Mouse (Mus musculus): ENCODE data around the gene Tspan14. TPM values are rescaled to one million over a fixed set of nuclear protein-coding genes. Genes with fewer than 3 reads are reported as not detected.
A peak's percentile ranks its signal among the peaks of the same experiment; 100 is the strongest.

Tspan14 gene
- total RNA-seq, 2 experiments from 2014 or later: 8.6 to 9.3 TPM

DNA sequence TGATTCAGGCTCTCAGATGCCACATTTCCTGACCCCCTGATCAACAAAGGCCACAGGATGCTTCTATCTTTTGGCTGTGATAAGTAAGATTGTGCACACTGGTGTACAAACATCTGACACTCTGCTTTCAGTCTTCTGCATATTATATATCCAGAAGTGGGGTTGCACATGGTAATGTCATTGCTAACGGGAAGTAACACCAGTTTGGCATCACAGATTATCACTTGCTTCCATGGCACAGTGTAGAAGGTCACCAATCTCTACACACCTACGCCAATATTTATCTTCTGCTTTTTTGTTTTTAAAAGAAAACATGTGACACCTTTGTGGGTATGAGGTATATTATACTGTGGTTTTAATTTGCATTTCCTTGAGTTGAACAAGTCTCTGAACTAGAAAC lies 36.7 kb downstream of the Tspan14 start:
- ATAC-seq (replicated peaks; ENCODE audit: low FRiP score, low TSS enrichment, poor library complexity, severe bottlenecking): no peak

DNA sequence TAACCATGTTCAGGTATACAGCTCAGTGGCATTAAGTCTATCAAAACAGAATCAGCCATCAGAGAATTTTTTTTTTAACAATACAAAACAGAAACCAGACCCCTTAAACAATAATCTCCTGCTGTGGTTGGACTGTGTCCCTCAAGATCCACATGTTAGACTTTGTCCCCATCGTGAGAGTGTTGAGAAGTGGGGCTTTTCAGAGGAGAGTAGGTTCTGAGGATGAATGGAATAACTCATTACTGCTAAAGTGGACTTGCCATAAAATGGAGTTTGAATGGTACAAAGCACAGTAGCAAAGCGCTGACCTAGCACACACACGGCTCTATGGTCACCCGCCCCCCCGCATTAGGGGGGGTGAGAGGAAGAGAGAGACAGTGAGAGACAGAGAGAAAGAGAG lies 37.7 kb downstream of the Tspan14 start:
- ATAC-seq (replicated peaks; ENCODE audit: low FRiP score, low TSS enrichment, poor library complexity, severe bottlenecking): no peak

DNA sequence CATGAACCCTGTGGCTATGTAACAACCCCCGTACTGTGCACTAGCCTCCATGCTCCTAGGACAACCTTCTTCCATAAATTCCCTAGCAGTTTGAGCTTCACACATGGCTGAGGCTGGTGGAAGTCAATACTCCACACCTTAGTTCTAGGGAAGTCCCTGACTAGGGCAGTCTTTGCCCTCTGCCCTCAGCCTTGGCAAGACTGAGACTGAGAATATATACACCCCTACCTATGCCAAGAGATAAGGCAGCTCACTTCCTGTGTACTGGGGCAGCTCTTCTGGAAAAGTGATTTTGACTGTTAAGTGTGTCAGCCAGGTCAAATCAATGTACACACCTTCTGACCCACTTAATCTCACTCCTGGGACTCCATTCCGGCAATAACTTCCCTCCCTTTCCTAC lies 39.6 kb downstream of the Tspan14 start:
- peak; percentile 57 for ATAC-seq (replicated peaks; ENCODE audit: low FRiP score, low TSS enrichment, poor library complexity, severe bottlenecking)

DNA sequence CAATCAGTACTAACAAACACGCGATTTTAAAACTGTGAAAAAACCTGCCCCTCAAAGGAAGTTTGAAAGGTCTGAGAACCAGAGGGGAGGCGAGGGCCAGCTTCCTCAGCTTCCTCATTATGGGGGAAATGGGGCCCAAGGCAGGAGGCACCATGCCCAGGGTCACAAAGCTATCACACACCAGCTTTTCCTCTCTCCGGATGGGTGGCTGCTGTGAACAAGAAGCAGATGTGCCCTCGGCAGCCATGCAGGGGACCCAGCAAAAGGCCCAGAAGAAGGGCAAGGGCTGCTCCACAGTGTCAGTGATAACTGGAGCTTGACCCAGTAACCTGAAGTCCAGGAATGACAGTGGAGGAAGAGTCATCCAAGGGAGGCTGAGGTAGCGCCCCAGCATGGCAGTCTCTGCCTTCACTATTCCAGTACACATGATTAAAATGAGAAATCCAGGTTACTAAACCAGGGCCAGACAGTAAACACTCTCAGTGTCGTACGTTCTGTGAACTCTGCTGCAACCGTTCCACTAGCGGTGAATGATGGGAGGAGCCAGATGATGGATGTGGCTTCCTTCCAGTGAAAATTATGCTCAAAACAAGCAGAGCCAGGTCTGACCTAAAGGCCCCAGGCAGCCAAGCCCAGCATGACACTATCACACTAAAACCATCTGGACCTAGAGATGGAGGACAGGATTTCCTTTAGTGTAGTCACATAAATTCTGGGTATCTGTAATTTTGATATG lies 42.1 kb downstream of the Tspan14 start:
- ATAC-seq (replicated peaks; ENCODE audit: low FRiP score, low TSS enrichment, poor library complexity, severe bottlenecking): peak; percentile 88

DNA sequence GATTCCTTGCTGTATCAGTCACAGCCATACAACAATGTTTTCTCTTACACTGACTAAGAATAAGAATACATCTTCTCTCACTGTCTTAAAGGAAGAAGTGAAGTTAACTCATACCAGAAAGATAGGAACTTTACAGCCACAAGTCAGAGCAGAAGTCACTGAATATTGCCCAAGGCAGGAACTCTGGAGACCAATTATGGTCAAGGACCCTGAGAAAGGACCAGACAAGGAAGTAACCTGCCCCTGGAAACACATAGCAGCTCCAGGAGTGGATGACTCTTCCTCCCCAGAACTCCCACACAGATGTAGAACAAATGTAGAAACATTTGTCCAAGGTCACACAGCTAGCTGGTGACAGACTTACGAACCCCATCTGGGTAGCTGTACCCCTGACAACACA lies 45.4 kb downstream of the Tspan14 start:
- no peak for ATAC-seq (replicated peaks; ENCODE audit: low FRiP score, low TSS enrichment, poor library complexity, severe bottlenecking)

DNA sequence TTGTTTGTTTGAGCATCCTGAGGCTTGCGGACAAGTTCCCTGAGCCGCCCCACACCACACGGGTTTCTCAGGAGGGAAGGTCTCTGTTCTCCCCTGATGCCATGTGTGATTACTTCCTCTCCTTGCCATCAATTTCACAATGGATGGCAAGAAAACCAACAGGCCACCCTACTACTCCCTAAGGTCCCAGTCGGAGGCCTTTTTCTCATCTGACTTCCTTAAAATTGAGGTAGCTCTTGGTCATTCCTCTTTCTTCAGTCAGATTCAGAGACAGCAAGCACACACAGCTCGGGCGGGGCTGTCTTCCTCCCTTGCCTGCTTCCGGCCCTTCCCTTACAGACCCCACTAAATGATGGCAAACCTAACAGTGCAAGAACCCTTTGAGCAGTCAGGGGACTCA lies 47.1 kb downstream of the Tspan14 start:
- ATAC-seq (replicated peaks; ENCODE audit: low FRiP score, low TSS enrichment, poor library complexity, severe bottlenecking): no peak

DNA sequence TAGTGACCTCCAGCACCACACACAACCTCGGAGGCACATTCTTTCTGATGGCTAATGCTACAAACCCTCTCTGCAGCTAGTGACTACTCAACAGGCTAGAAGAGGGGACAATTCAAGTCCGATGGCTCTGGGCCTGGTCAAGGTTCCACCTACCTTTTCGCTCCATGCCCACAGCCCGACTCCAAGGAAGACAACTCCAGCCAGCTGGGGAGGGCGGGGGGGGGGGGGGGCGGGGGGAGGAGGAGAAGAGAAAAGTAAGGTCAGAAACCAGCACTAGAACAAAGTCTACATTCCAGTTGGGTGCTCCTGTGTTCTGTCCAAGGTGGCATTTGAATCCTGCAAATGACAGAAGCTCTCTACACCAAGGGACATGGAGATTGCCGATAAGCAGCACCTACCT lies 48.1 kb downstream of the Tspan14 start:
- ATAC-seq (replicated peaks; ENCODE audit: low FRiP score, low TSS enrichment, poor library complexity, severe bottlenecking): no peak

DNA sequence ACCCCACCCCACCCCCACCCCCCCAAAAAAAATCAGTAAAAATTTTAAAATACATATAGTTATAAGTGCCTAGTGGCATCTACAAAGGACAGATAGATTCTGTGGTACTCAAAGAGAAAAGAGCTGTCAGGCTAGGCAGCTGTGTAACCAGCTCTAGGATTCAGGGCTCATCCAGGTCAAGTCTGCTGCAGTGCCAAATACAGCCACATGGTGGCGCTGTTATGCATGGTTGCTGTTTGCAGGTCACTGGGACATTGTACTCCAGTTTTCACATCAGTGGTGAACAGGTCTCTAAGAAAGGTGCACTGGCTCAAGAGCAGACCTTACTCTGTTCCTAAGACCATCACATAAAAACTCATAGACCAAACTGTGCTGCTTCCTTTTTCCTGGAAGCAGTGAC lies 49.0 kb downstream of the Tspan14 start:
- peak; percentile 74 for ATAC-seq (replicated peaks; ENCODE audit: low FRiP score, low TSS enrichment, poor library complexity, severe bottlenecking)

DNA sequence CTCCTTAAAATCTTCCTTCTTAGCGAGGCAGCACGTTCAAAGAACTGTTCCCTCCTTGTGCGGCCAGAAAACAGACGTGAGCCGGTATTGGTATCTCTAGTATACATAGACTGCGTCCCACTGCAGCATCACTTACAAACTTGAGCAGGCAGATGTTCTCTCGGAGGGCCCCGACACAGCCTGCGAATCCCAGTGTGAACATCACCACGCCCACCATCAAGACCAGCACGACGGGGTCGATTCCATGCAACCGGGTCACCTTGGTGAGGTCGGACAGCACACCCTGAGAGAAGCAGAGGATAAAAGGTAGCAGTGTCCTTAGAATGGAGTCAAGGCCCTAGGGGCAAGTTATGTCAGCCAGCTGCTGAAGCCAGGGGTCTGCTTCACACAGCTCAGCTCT lies 49.9 kb downstream of the Tspan14 start:
- no peak for ATAC-seq (replicated peaks; ENCODE audit: low FRiP score, low TSS enrichment, poor library complexity, severe bottlenecking)

DNA sequence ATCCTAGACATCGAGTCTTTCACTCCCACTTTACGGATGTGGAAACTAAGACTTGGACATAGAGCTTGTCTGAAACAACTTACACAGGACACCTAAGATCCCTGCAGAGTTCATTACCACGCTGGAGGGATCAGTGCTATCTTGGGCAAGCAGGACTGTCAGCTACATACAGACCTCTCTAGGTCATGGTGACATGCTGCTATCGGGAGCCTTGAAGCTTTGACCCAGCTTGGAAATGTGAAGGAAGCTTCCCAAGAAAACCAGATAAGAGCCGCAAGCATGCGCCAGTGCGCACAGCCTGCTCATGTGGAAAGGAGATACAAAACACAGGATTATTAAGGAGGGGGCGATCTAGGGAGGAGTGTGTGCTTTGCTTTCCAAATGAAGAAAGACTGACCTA lies 50.8 kb downstream of the Tspan14 start:
- ATAC-seq (replicated peaks; ENCODE audit: low FRiP score, low TSS enrichment, poor library complexity, severe bottlenecking): no peak

DNA sequence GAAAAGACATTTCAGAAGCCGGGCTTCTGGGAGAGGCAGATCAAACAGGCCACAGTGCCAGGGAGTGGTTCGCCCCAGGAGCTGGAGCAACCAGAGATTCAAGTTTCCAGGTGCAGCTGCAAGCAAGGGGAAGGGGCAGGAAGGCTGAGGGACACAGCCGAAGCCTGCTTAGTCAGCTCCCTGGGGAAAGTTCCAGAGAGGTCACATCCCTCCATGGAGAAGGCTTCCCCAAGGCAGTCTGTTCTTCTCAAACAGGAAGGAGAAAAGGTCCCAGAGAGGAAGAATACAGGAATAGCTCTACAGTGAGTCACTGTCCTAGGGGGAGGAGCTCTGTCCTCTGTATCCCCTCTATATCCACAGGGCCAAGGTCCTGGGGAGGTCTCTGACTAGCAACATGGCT lies 51.9 kb downstream of the Tspan14 start:
- no peak for ATAC-seq (replicated peaks; ENCODE audit: low FRiP score, low TSS enrichment, poor library complexity, severe bottlenecking)

DNA sequence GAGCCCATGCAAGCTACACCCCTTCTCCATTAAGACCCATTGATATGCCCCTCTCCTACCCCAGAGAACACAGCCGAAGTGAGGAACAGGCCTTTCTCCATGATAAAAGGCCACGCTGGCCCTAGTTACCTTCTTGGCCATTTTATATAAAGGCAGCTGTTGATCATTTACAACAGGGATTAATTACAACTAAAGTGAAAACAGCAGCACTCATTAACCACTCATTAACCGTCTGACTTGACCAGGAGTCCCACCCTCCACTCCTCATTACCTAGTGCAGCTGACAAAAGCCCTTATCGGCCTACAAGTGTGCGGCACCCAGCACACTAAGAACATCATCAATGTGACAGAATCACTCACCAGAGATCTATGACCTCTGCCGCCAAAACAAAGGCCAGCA lies 52.9 kb downstream of the Tspan14 start:
- no peak for ATAC-seq (replicated peaks; ENCODE audit: low FRiP score, low TSS enrichment, poor library complexity, severe bottlenecking)

DNA sequence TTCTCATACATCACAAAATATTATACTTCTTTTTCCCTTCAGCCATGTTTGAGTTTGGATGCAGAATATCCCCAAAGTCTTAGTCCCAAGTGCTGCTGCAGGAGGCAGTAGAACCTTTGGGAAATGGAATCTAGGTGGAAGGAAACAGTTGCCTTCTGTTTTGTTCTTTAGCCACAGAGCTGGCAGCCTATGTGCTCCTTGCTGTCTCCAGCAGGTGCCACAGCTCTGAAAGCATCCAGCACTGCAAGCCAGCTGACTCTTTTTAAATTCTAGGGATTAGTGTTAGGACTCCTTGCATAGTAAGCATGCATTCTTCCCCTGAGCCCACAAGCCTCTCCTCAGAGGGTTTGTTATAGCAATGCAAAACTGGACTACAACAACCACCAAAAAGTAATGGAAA lies 55.1 kb downstream of the Tspan14 start:
- no peak for ATAC-seq (replicated peaks; ENCODE audit: low FRiP score, low TSS enrichment, poor library complexity, severe bottlenecking)

DNA sequence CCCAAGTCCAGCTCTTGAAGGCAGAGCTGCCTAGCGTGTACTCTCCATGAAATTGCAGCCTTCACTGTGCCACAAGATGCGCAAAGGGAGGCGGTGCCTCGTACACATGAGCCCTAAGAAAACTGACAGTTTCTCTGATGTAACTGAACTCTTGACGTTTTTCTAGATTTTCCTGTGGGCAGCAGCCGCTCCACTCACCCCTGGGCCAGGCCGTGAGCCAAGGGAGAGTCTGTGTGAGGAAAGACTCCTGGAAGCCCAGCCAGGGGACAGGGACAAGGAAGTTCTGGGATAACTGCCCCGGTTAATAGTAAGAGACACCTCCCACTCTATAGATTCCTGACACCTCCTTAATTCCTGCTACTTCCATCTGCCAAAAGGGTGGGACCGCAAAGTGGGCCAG lies 57.8 kb downstream of the Tspan14 start:
- no peak for ATAC-seq (replicated peaks; ENCODE audit: low FRiP score, low TSS enrichment, poor library complexity, severe bottlenecking)

DNA sequence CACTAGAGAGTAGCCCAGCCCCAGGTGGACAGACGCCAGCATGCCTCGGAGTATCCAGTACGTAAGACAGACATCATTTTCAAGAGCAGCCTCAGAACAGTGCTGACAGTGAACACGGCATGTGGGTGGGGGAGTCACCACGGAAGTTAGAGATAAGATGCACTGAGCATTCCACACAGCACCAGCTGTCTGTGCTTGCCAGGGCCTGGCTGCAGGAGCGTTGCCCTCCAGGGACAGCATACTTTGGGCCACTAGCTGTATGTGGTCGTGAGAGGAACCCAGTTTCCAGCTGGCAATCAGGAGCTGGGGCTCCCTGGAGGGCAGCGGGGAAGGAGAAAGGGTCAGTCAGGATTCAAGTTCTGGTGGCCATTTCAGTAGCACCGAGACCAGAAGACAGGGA lies 59.8 kb downstream of the Tspan14 start:
- peak; percentile 78 for ATAC-seq (replicated peaks; ENCODE audit: low FRiP score, low TSS enrichment, poor library complexity, severe bottlenecking)

DNA sequence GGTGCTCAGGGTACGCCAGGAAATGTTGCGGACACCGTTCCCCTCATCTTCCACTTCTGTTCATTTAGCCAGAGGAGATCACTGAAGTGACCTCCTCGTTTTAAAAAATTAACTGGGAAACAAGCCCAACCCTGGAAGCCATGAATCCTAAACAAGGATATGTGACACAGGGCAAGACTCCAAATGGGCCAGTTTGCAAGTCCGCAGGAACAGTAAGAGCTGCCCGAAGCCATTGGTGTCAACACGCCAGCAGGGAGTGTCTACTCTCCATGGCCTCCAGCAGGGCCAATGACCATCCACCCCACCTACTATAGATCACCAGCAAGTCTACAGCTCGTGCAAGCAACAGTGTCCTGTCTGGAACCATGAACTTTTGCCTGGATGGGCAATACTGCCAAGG lies 60.8 kb downstream of the Tspan14 start:
- no peak for ATAC-seq (replicated peaks; ENCODE audit: low FRiP score, low TSS enrichment, poor library complexity, severe bottlenecking)

DNA sequence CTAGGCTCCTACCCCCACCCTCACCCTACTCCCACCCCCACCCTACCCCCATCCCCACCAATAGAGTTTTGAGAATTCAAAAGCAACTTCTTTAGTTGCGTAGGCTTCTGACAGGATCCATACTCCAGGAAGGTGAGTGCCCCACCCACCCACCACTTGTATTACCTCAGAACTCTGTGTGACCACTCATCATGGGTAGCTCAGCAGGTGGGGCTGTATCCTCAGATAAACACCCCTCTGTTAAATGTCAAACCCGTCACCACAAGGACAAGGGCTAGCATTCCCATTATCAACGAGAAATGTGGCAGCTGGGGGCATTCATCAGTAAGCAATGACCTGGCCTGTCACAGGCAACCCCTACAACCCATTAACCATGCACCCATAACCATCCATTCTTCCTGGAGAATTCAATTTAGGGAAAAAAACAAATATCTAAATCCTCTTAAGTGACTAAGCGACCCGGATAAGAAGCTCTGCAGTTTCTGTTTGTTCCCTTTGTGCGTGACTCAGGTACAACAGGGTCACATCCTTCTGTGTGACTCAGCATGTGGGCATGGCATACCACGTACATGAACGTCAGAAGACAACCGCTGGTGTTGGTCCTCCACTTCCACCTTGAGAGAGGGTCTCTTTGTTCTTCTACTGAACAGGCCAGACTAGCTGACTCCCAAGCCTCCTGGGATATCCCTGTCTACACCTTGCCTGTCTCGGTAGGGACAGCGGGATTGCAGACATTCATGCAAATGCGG lies 64.1 kb downstream of the Tspan14 start:
- no peak for ATAC-seq (replicated peaks; ENCODE audit: low FRiP score, low TSS enrichment, poor library complexity, severe bottlenecking)

DNA sequence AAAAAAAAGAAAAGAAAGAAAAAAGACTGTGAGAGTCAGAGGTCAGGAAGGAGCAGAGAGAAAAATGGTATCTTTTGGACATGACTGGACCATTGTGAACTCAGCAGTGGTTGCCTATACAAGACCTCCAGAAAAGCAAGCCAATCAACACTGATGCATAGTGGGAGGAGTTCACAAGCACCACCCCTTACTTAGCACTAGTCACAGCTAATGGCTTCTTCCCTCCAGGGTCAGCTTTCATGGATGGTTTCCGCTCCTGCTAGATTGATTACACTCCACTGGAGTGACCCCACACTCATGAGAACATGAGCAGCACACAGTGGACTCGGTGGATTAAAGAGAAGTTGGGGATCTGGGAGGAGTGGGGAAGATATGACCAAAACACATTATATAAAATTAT lies 66.3 kb downstream of the Tspan14 start:
- 0 out of 2 replicates have a peak, but pooled peaks have one; percentile 32 for ATAC-seq (replicated peaks; ENCODE audit: low FRiP score, low TSS enrichment, poor library complexity, severe bottlenecking)

DNA sequence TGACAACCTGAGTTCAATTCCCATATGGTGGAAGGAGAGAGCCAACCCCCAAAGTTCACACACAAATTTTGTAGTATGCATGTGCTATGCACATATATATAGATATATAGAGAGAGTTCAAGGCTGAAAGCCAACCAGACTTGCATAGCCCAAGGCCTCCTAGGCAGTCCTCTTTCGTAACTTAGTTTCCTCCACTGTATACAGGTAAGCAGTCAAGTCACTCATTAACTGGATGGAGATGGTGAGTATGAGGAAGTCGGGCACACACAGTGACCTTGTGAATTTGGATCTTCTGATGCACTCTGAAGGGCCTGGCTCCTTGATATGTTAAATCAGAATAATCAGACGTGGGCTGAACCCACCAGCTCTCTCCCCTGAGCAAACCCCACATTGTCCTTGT lies 68.7 kb downstream of the Tspan14 start:
- no peak for ATAC-seq (replicated peaks; ENCODE audit: low FRiP score, low TSS enrichment, poor library complexity, severe bottlenecking)

DNA sequence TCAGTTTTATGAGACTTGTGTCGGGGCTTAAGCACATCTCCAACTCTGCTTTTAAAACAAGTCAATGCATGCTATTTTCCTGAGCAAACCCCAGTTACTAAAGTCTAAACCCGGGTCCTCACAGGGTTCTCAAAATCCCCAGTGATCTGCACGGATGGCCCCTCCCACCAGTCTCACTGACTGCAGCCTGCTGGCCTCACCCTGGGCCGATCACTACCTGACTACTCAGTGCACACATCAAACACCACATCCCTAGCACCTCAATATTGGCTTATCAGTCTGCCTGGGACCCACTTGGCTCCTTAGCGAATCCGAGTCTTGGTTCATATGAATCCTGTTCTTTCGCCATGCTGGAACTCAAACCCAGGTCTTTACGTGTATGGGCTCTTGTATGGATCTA lies 70.9 kb downstream of the Tspan14 start:
- ATAC-seq (replicated peaks; ENCODE audit: low FRiP score, low TSS enrichment, poor library complexity, severe bottlenecking): no peak

DNA sequence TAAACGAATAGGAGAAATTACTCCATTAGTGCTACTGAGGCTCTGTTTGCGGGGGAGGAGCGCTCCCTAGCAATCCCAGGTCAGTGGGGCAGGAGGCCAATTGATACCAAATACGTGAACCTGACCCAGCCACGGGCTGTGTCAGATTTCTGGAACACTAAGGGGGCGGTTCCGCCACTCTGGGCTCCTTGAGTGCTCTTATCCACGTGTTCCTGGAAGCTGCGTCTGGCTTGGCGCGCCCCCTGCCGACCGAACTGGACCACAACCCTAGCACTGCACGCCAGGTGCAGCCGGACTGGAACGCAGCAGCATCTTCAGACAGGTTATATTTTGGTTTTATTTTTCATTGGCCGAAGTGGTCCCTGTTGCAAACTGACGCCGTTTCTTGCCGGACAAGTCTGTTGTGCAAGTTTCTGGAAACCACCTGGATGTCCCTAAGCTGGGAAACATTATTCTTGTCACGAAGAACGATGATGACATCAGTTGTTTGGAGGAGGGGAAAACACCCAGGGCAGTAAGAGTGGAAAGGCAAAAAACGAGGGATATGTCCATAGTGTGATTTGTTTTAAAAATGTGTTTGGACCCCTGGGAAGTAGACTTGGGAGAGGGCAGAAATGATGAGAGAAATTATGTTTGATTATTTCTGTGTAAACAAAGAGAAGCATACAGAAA lies 71.9 kb downstream of the Tspan14 start:
- peak; percentile 96 for ATAC-seq (replicated peaks; ENCODE audit: low FRiP score, low TSS enrichment, poor library complexity, severe bottlenecking)
